Mouse (Mus musculus): ENCODE results near the gene Adarb2.

GRCm38 (mm10) chr13:8476237-8476636, 273.6 kb downstream of the Adarb2 start:
- TF ChIP-seq FLI1 (IDR thresholded peaks at IDR 0.05; ENCODE audit: low read length) (no peak), GATA1 (IDR thresholded peaks at IDR 0.05; ENCODE audit: borderline replicate concordance, low read length) (no peak)
